Mouse (Mus musculus) liver, postnatal 0 days (tissue): Measurements from ENCODE around the gene Afdn. TPM values are rescaled to one million over a fixed set of nuclear protein-coding genes. Genes with fewer than 3 reads are reported as not detected.
"Not testable (repeated sequence)": the region's sequence is repeated elsewhere in the genome, so short reads cannot be mapped to it uniquely, and the experiment has no call there.

Source experiments
- ATAC-seq: fragments of 200-750 bp; cut with Nextera tagmentation; 2 replicates; pipeline ENCODE4 v1.8.0; 2017; ENCODE audit warnings: mild to moderate bottlenecking, moderate library complexity
- DNase-seq: peaks from one replicate; pipeline ENCODE4 v3.0.0-alpha.2; 2016
- H3K27ac ChIP-seq: fragments of 300-500 bp; sonication (generic); 2 replicates; pipeline ENCODE4 v1.5.1; 2014; ENCODE audit warnings: antibody characterized with exemption, moderate library complexity, mild to moderate bottlenecking, low read depth
- H3K27me3 ChIP-seq: fragments of 300-500 bp; sonication (generic); 2 replicates; pipeline ENCODE4 v1.6.1; 2014; ENCODE audit warnings: low read length, control low read depth, mixed read lengths; ENCODE audit not compliant: insufficient read depth
- H3K36me3 ChIP-seq: fragments of 300-500 bp; sonication (generic); replicated peaks from 2 replicates; pipeline ENCODE4 v1.6.1; 2014; ENCODE audit warnings: mild to moderate bottlenecking, control low read depth, low read length, moderate library complexity, mixed read lengths; ENCODE audit not compliant: insufficient read depth
- H3K4me1 ChIP-seq: fragments of 300-500 bp; sonication (generic); 2 replicates; pipeline ENCODE4 v1.6.1; 2014; ENCODE audit warnings: antibody characterized with exemption, mild to moderate bottlenecking, control low read depth; ENCODE audit not compliant: insufficient read depth
- H3K4me2 ChIP-seq: fragments of 300-500 bp; sonication (generic); 2 replicates; pipeline ENCODE4 v1.6.1; 2014; ENCODE audit warnings: low read depth, mild to moderate bottlenecking, low read length, moderate library complexity, mixed read lengths
- H3K4me3 ChIP-seq: fragments of 300-500 bp; sonication (generic); 2 replicates; pipeline ENCODE4 v1.5.1; 2014; ENCODE audit warnings: low read depth, low read length
- H3K9ac ChIP-seq: fragments of 300-500 bp; sonication (generic); replicated peaks from 2 replicates; pipeline ENCODE4 v1.6.1; 2014; ENCODE audit warnings: mild to moderate bottlenecking, moderate library complexity
- H3K9me3 ChIP-seq: fragments of 300-500 bp; sonication (generic); 2 replicates; pipeline ENCODE4 v1.6.1; 2016; ENCODE audit warnings: mild to moderate bottlenecking, control low read depth, low read length, mixed read lengths
- CTCF ChIP-seq: sonication (generic); IDR thresholded peaks from 2 replicates; pipeline ENCODE4 v1.5.1; 2016; ENCODE audit warnings: antibody characterized with exemption, low read depth
- EP300 ChIP-seq: IDR thresholded peaks from 2 replicates; pipeline ENCODE4 v1.6.1; 2016; ENCODE audit warnings: antibody characterized with exemption, low read depth, mild to moderate bottlenecking
- WGBS: fragments of 180-500 bp; shearing (Covaris S2); extraction: QIAGEN DNeasy Blood & Tissue Kit; methylation state at CpG from one replicate; pipeline ENCODE4 v1.1.7; 2014; ENCODE audit not compliant: insufficient replicate concordance; 5-methylcytosine and 5-hydroxymethylcytosine counted together
- polyA plus RNA-seq: library from polyadenylated mRNA; unstranded; fragments of >200 nt; fragmentation: Nextera tagmentation; extraction: Ambion mirVana; gene quantifications from 2 replicates; pipeline ENCODE4 v1.2.1, GENCODE M21; 2015

The Afdn gene
- polyA plus RNA-seq, 1 experiment from 2014 or later: 20.6 TPM

DNA sequence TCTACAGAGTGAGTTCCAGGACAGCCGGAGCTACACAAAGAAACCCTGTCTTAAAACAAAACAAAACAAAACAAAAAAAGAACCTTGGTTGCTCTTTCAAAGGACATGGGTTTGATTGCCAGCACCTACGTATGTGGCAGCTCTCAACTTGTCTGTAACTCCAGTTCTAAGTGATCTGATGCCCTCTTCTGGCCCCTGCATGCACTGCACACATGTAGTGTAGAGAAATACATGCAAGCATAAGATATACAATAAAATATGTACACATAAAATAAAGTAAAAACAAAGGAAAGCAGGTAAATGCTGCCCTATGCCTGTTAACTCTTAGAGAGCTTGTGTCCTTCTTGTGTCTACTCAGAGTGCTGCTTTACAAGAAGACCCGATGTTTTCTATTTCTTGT lies 8.9 kb downstream of the Afdn start:
- Histone ChIP-seq H3K36me3 (no peaks in the 10 kb centered on the region), H3K9ac (no peak overlapping the region), H3K4me3 (no peak overlapping the region), H3K27ac (peak overlapping the region; percentile 76), H3K27me3 (no peaks in the 10 kb centered on the region), H3K4me2 (no peak overlapping the region), H3K4me1 (no peaks in the 10 kb centered on the region), H3K9me3 (no peaks in the 10 kb centered on the region)
- 78% methylated on average over 3 of the region's 3 CpGs for WGBS
- DNase-seq: no peak
- TF ChIP-seq EP300 (no peak), CTCF (peak; percentile 48)
- ATAC-seq: no peak

DNA sequence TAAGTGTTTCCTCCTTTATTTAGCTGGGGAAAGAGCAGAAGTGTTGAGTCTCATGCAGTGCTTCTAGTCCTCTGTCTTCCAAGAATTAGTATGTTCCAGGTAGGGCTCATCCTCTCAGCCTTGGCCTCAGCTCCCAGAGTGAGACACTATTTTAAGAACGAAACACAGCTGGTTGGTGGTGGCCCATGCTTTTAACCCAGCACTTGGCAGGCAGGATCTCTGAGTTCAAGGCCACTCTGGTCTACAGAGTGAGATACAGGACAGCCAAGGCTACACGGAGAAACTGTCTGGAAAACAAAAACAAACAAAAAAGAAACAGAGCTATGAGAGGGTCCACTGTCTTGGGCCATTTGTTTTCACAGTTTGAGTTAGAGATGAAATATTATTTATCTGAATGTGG lies 17.3 kb downstream of the Afdn start:
- Histone ChIP-seq H3K9ac (no peak overlapping the region), H3K4me2 (no peak overlapping the region), H3K9me3 (no peaks in the 10 kb centered on the region), H3K4me1 (no peaks in the 10 kb centered on the region), H3K4me3 (no peak overlapping the region), H3K27me3 (no peaks in the 10 kb centered on the region), H3K36me3 (no peaks in the 10 kb centered on the region), H3K27ac (no peak overlapping the region)
- WGBS: 58% methylated on average over 2 of the region's 2 CpGs
- TF ChIP-seq EP300 (no peak), CTCF (no peak)
- ATAC-seq (no peak), DNase-seq (no peak)

DNA sequence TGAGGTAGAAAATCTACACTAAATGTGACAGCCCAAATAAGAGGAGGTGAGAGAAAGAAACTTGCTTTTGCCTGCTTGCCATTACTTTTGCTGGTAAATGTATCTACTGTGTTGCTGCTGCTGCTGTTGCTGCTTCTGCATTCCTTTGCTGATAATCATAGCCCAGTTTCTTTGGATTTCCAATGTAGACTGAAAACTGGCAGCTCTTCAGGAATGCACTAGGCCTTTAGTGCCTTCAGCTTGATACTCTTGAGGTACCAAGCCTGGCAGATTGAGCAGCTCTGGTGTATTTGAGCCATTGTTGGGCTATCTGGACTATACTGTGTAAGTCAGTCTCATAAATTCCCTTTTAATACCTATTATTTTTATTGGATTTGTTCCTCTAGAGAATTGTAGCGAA lies 18.5 kb downstream of the Afdn start:
- no peak overlapping the region for H3K9ac ChIP-seq
- WGBS: 88% methylated on average over 1 of the region's 1 CpGs
- ATAC-seq (no peak), DNase-seq (no peak)
- H3K4me2 ChIP-seq: no peak overlapping the region
- H3K27ac ChIP-seq: no peak overlapping the region
- H3K4me1 ChIP-seq: no peaks in the 10 kb centered on the region
- no peak for TF ChIP-seq CTCF
- no peak for TF ChIP-seq EP300
- H3K36me3 ChIP-seq: no peaks in the 10 kb centered on the region
- H3K4me3 ChIP-seq: no peak overlapping the region
- H3K27me3 ChIP-seq: no peaks in the 10 kb centered on the region
- H3K9me3 ChIP-seq: no peaks in the 10 kb centered on the region

- Histone ChIP-seq H3K36me3 (no peaks in the 10 kb centered on the region), H3K4me3 (no peak overlapping the region), H3K27ac (no peak overlapping the region), H3K9me3 (no peaks in the 10 kb centered on the region), H3K27me3 (no peaks in the 10 kb centered on the region), H3K4me2 (no peak overlapping the region), H3K9ac (no peak overlapping the region), H3K4me1 (no peaks in the 10 kb centered on the region)
- ATAC-seq (no peak), DNase-seq (no peak)
- TF ChIP-seq CTCF (no peak), EP300 (no peak)
- 72% methylated on average over 5 of the region's 5 CpGs for WGBS
Measured at GRCm38 (mm10) chr17:13781948-13782347, 21.6 kb downstream of the Afdn start.

DNA sequence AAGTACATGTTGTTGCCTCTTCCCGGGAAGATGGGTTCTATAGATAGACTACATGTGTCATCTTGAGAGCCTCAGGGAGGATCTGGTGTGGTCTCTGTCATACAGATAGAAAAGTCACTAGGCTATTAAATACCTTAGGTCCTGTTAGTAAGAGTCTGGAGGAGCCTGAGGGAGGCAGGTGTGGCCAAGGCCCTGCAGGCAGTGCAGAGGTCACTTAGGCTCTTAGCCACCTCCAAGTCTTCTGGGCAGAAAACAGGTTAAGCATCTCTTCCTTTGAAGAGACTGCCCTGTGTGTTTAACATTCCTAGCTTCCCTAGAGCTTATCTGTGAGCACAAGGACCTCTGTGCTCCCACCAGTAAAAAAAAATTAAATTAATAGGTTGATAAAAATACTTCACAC lies 23.1 kb downstream of the Afdn start:
- no peak for ATAC-seq
- no peak overlapping the region for H3K27ac ChIP-seq
- H3K4me2 ChIP-seq: no peak overlapping the region
- DNase-seq: no peak
- H3K9ac ChIP-seq: no peak overlapping the region
- H3K9me3 ChIP-seq: no peaks in the 10 kb centered on the region
- no peaks in the 10 kb centered on the region for H3K36me3 ChIP-seq
- no peak overlapping the region for H3K4me3 ChIP-seq
- H3K27me3 ChIP-seq: no peaks in the 10 kb centered on the region
- TF ChIP-seq EP300 (no peak), CTCF (no peak)
- no peaks in the 10 kb centered on the region for H3K4me1 ChIP-seq
- 69% methylated on average over 1 of the region's 1 CpGs for WGBS

- not testable (repeated sequence) for DNase-seq, H3K9me3 ChIP-seq, H3K4me1 ChIP-seq, H3K36me3 ChIP-seq, H3K27ac ChIP-seq, ATAC-seq, H3K9ac ChIP-seq, H3K4me3 ChIP-seq, H3K4me2 ChIP-seq, H3K27me3 ChIP-seq
- WGBS: 61% methylated on average over 2 of the region's 2 CpGs
Measured at GRCm38 (mm10) chr17:13790033-13790432, 29.7 kb downstream of the Afdn start.

DNA sequence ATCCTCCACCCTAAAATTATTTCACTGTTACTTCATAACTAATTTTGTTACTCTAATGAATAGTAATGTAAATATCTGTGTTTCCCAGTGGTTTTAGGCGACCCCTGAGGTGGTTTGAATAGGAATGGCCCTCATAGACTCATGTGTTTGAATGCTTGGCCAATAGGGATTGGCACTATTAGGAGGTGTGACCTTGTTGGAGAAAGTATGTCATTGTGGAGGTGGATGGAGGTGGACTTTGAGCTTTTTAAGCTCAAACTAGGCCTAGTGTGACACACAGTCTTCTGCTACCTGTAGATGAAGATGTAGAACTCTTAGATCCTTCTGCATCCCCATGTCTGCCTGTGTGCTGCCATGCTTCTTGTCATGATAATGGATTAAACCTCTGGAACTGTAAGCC lies 37.4 kb downstream of the Afdn start:
- TF ChIP-seq CTCF (no peak), EP300 (no peak)
- 64% methylated on average over 1 of the region's 1 CpGs for WGBS

More for the DNA sequence above, 37.4 kb downstream of the Afdn start:
- H3K4me2 ChIP-seq: no peak overlapping the region
- no peak overlapping the region for H3K27ac ChIP-seq
- H3K9me3 ChIP-seq: no peaks in the 10 kb centered on the region
- DNase-seq: no peak
- H3K4me1 ChIP-seq: no peaks in the 10 kb centered on the region
- no peak overlapping the region for H3K4me3 ChIP-seq
- H3K27me3 ChIP-seq: no peaks in the 10 kb centered on the region
- no peaks in the 10 kb centered on the region for H3K36me3 ChIP-seq
- ATAC-seq: peak; percentile 63
- H3K9ac ChIP-seq: no peak overlapping the region
